Mouse (Mus musculus) kidney, adult 2 months (tissue): ENCODE measurements around the gene Pan3.

Source experiments
- CTCF ChIP-seq: fragments of 200-500 bp; conservative IDR thresholded peaks from 2 replicates; pipeline ENCODE4 v1.5.1; 2011; ENCODE audit warnings: low read depth, mild to moderate bottlenecking, control low read depth, low read length, moderate library complexity, mixed read lengths; ENCODE audit not compliant: insufficient read depth, insufficient read length
- POLR2A ChIP-seq: fragments of 200-500 bp; IDR thresholded peaks from one replicate; pipeline ENCODE4 v1.6.1; 2011; ENCODE audit warnings: low read depth, low read length, control low read depth

DNA sequence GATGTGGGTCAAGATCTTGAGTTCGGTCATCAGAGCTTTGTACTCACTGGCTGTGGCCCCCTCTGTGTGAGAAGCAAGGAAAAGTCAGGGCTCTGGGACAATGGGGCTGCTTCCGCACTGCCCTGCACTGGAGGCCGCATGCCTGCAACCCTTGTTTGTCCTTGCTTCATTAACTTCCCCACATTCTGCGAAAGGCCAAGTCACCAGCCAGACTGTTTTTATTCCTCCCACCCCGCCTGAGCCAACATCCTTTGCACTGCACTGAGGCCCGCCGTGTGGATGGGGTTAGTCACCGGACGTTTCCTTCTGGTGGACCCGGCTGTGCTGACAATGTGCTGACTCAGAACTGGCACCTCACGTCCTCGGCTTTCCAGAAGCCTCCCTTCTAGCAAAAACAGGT lies 159.9 kb downstream of the Pan3 start:
- TF ChIP-seq CTCF (no peak), POLR2A (no peak)
